ENCODE assay signal across 12 mouse cellular contexts in genomic region chr6:120912931-120913330, GRCm38 (mm10). TPM values are rescaled to one million over a fixed set of nuclear protein-coding genes. Genes with fewer than 3 reads are reported as not detected.
DNase-seq lines count a peak whose midpoint lies in the region; ATAC-seq and TF ChIP-seq lines count a peak whose summit lies in the region.
"Had no signal": no experiment of that assay in that cellular context is flagged by ENCODE, and none has a peak within 500 bp of the region (broad histone marks: within the 10 kb centered on the region; RNA-seq: fewer than 3 reads in every experiment).

No protein-coding gene starts in this region.

- no peak for TF ChIP-seq CTCF in lung, embryonic 14.5 days (IDR thresholded peaks at IDR 0.05; ENCODE audit: low read depth)

- H3K9ac ChIP-seq in embryonic facial prominence, embryonic 14.5 days (ENCODE audit: low read depth, low read length), result no peak overlapping the region
- no peak overlapping the region for H3K9ac ChIP-seq in lung, embryonic 14.5 days
- H3K9ac ChIP-seq in forebrain, embryonic 16.5 days (replicated peaks; ENCODE audit: low read depth, low read length), result no peak overlapping the region
- H3K9ac ChIP-seq: intestine, embryonic 15.5 days; limb, embryonic 13.5 days had no signal

- H3K4me3 ChIP-seq in embryonic facial prominence, embryonic 14.5 days (ENCODE audit: low read depth, low read length), result no peak overlapping the region
- H3K4me3 ChIP-seq in embryonic facial prominence, embryonic 10.5 days, result no peak overlapping the region
- H3K4me3 ChIP-seq in lung, embryonic 14.5 days (ENCODE audit: low read depth, low read length), result no peak overlapping the region
- H3K4me3 ChIP-seq in forebrain, embryonic 16.5 days (replicated peaks; ENCODE audit: low read length), result no peak overlapping the region
- H3K4me3 ChIP-seq: intestine, embryonic 15.5 days; limb, embryonic 13.5 days had no signal

- no peak for ATAC-seq in embryonic facial prominence, embryonic 14.5 days (ENCODE audit: low read depth)
- no peak for ATAC-seq in lung, embryonic 14.5 days (ENCODE audit: insufficient read depth)
- ATAC-seq in forebrain, embryonic 16.5 days, result no peak
- ATAC-seq: intestine, embryonic 15.5 days had no signal

- H3K27me3 ChIP-seq in embryonic facial prominence, embryonic 14.5 days (replicated peaks; ENCODE audit: control insufficient read depth, insufficient read depth, low read length), result 0 out of 2 replicates have a peak, but pooled peaks cover 8% of the 10 kb centered on the region
- peaks cover 20% of the 10 kb centered on the region for H3K27me3 ChIP-seq in embryonic facial prominence, embryonic 10.5 days (replicated peaks; ENCODE audit: low read depth, poor library complexity, severe bottlenecking)
- peaks cover 5% of the 10 kb centered on the region; the same call in 1 of the 2 replicates for H3K27me3 ChIP-seq in lung, embryonic 14.5 days (ENCODE audit: insufficient read depth, low read length)
- H3K27me3 ChIP-seq in forebrain, embryonic 16.5 days (replicated peaks; ENCODE audit: control insufficient read depth, insufficient read depth, low read length), result no peaks in the 10 kb centered on the region
- H3K27me3 ChIP-seq: intestine, embryonic 15.5 days had no signal

- H3K9me3 ChIP-seq in embryonic facial prominence, embryonic 14.5 days (ENCODE audit: control insufficient read depth, low read length), result no peaks in the 10 kb centered on the region
- H3K9me3 ChIP-seq in embryonic facial prominence, embryonic 10.5 days, result no peaks in the 10 kb centered on the region
- no peaks in the 10 kb centered on the region for H3K9me3 ChIP-seq in lung, embryonic 14.5 days (ENCODE audit: low read depth, low read length)
- H3K9me3 ChIP-seq in forebrain, embryonic 16.5 days (ENCODE audit: control insufficient read depth, low read length), result no peaks in the 10 kb centered on the region
- H3K9me3 ChIP-seq: G1E; intestine, embryonic 15.5 days; limb, embryonic 13.5 days had no signal

- WGBS in embryonic facial prominence, embryonic 14.5 days, result 55% methylated on average over 2 of the region's 2 CpGs
- WGBS in embryonic facial prominence, embryonic 10.5 days, result 65% methylated on average over 2 of the region's 2 CpGs
- WGBS in lung, embryonic 14.5 days, result 21% methylated on average over 2 of the region's 2 CpGs
- WGBS in forebrain, embryonic 16.5 days, result 72% methylated on average over 2 of the region's 2 CpGs

- DNase-seq in embryonic facial prominence, embryonic 14.5 days (ENCODE audit: low spot score), result peak; percentile 27
- no peak for DNase-seq in embryonic facial prominence, embryonic 10.5 days (ENCODE audit: low spot score)
- DNase-seq in lung, embryonic 14.5 days, result peak; percentile 65
- DNase-seq in lung, postnatal 25 days (ENCODE audit: low spot score), result no peak
- peak; percentile 79 for DNase-seq in kidney, postnatal 14 days
- DNase-seq in skeletal muscle tissue, adult 2 months (ENCODE audit: low read depth, low spot score), result peak; percentile 46
- DNase-seq in spleen, adult 18-20 months, result no peak
- DNase-seq: thymus, postnatal 14 days had no signal

- H3K27ac ChIP-seq in embryonic facial prominence, embryonic 14.5 days (replicated peaks; ENCODE audit: low read depth, low read length), result no peak overlapping the region
- H3K27ac ChIP-seq in embryonic facial prominence, embryonic 10.5 days (replicated peaks), result no peak overlapping the region
- H3K27ac ChIP-seq in lung, embryonic 14.5 days (ENCODE audit: low read depth), result no peak overlapping the region
- no peak overlapping the region for H3K27ac ChIP-seq in forebrain, embryonic 16.5 days (ENCODE audit: low read length)
- H3K27ac ChIP-seq: intestine, embryonic 15.5 days; limb, embryonic 13.5 days had no signal

- no peak overlapping the region for H3K4me2 ChIP-seq in embryonic facial prominence, embryonic 14.5 days (ENCODE audit: low read depth, low read length)
- no peak overlapping the region for H3K4me2 ChIP-seq in lung, embryonic 14.5 days
- no peak overlapping the region for H3K4me2 ChIP-seq in forebrain, embryonic 16.5 days (ENCODE audit: low read length)
- H3K4me2 ChIP-seq: intestine, embryonic 15.5 days; limb, embryonic 13.5 days had no signal

- H3K36me3 ChIP-seq in embryonic facial prominence, embryonic 14.5 days (ENCODE audit: control insufficient read depth, insufficient read depth, low read length), result no peaks in the 10 kb centered on the region
- H3K36me3 ChIP-seq in embryonic facial prominence, embryonic 10.5 days (replicated peaks), result no peaks in the 10 kb centered on the region
- H3K36me3 ChIP-seq in lung, embryonic 14.5 days (ENCODE audit: insufficient read depth), result no peaks in the 10 kb centered on the region
- no peaks in the 10 kb centered on the region for H3K36me3 ChIP-seq in forebrain, embryonic 16.5 days (ENCODE audit: control insufficient read depth, insufficient read depth)
- H3K36me3 ChIP-seq: intestine, embryonic 15.5 days; limb, embryonic 13.5 days had no signal

- peaks cover 13% of the 10 kb centered on the region for H3K4me1 ChIP-seq in embryonic facial prominence, embryonic 14.5 days (ENCODE audit: control insufficient read depth, insufficient read depth, low read length)
- H3K4me1 ChIP-seq in embryonic facial prominence, embryonic 10.5 days, result peaks cover 34% of the 10 kb centered on the region
- H3K4me1 ChIP-seq in lung, embryonic 14.5 days (ENCODE audit: insufficient read depth), result 0 out of 2 replicates have a peak, but pooled peaks cover 7% of the 10 kb centered on the region
- peaks cover 13% of the 10 kb centered on the region for H3K4me1 ChIP-seq in forebrain, embryonic 16.5 days (replicated peaks; ENCODE audit: control insufficient read depth, insufficient read depth, low read length)

RNA-seq across cellular contexts. Expression of gene Bid, which starts 3.7 kb away (rescaled TPM):
- 13.4 and 18.2 TPM in 2 replicates for polyA plus RNA-seq in embryonic facial prominence, embryonic 14.5 days (2014; fragmentation: Nextera tagmentation; extraction: Ambion mirVana)
- 16.8 and 19.4 TPM in 2 replicates for polyA plus RNA-seq in embryonic facial prominence, embryonic 10.5 days (2016; fragmentation: Nextera tagmentation; extraction: Ambion mirVana)
- 18.1 and 22.1 TPM in 2 replicates for polyA plus RNA-seq in lung, embryonic 14.5 days (2014; fragmentation: Nextera tagmentation; extraction: Ambion mirVana)
- polyA plus RNA-seq in forebrain, embryonic 16.5 days (2015; fragmentation: Nextera tagmentation; extraction: Ambion mirVana), result 26.8 and 29.6 TPM in 2 replicates

Comparison
In these comparisons a context has a peak if more than half of its experiments do, and no peak if none do; other contexts are left out.
1. DNase-seq: peak in embryonic facial prominence, embryonic 14.5 days (single experiment), lung, embryonic 14.5 days (single experiment), kidney, postnatal 14 days (single experiment) and skeletal muscle tissue, adult 2 months (single experiment); none in embryonic facial prominence, embryonic 10.5 days (single experiment), lung, postnatal 25 days (single experiment) and spleen, adult 18-20 months (0 of 2).